Mouse (Mus musculus) heart, embryonic 12.5 days (tissue): Measurements from ENCODE around the gene Pik3c2b. TPM values are rescaled to one million over a fixed set of nuclear protein-coding genes. Genes with fewer than 3 reads are reported as not detected.

Experiments used
- ATAC-seq: fragments of 200-750 bp; cut with Nextera tagmentation; 2 replicates; pipeline ENCODE4 v1.8.0; 2017; ENCODE audit warnings: moderate TSS enrichment, moderate library complexity; ENCODE audit not compliant: insufficient number of reproducible peaks, low FRiP score
- H3K27ac ChIP-seq: fragments of 300-500 bp; sonication (generic); 2 replicates; pipeline ENCODE4 v1.5.1; 2016; ENCODE audit warnings: mild to moderate bottlenecking, moderate library complexity; ENCODE audit not compliant: poor library complexity, severe bottlenecking
- H3K27me3 ChIP-seq: fragments of 300-500 bp; sonication (generic); replicated peaks from 2 replicates; pipeline ENCODE4 v1.6.1; 2016; ENCODE audit warnings: mild to moderate bottlenecking, moderate library complexity
- H3K36me3 ChIP-seq: fragments of 300-500 bp; sonication (generic); 2 replicates; pipeline ENCODE4 v1.6.1; 2016; ENCODE audit warnings: mild to moderate bottlenecking, moderate library complexity
- H3K4me1 ChIP-seq: fragments of 300-500 bp; sonication (generic); replicated peaks from 2 replicates; pipeline ENCODE4 v1.6.1; 2016; ENCODE audit warnings: mild to moderate bottlenecking
- H3K4me2 ChIP-seq: fragments of 300-500 bp; sonication (generic); 2 replicates; pipeline ENCODE4 v1.6.1; 2016; ENCODE audit warnings: mild to moderate bottlenecking, moderate library complexity
- H3K4me3 ChIP-seq: fragments of 300-500 bp; sonication (generic); 2 replicates; pipeline ENCODE4 v1.5.1; 2016; ENCODE audit warnings: mild to moderate bottlenecking
- H3K9ac ChIP-seq: fragments of 300-500 bp; sonication (generic); 2 replicates; pipeline ENCODE4 v1.6.1; 2016; ENCODE audit warnings: mild to moderate bottlenecking, moderate library complexity
- H3K9me3 ChIP-seq: fragments of 300-500 bp; sonication (generic); replicated peaks from 2 replicates; pipeline ENCODE4 v1.6.1; 2016; ENCODE audit warnings: mild to moderate bottlenecking, moderate library complexity
- WGBS: fragments of 180-500 bp; shearing (Covaris S2); methylation state at CpG from one replicate; pipeline ENCODE4 v1.1.7; 2016; 5-methylcytosine and 5-hydroxymethylcytosine counted together
- polyA plus RNA-seq: library from polyadenylated mRNA; unstranded; fragments of >200 nt; fragmentation: Nextera tagmentation; extraction: Ambion mirVana; gene quantifications from 2 replicates; pipeline ENCODE4 v1.2.1, GENCODE M21; 2016

Gene Pik3c2b
- polyA plus RNA-seq, 1 experiment from 2014 or later, result 11.5 TPM

DNA sequence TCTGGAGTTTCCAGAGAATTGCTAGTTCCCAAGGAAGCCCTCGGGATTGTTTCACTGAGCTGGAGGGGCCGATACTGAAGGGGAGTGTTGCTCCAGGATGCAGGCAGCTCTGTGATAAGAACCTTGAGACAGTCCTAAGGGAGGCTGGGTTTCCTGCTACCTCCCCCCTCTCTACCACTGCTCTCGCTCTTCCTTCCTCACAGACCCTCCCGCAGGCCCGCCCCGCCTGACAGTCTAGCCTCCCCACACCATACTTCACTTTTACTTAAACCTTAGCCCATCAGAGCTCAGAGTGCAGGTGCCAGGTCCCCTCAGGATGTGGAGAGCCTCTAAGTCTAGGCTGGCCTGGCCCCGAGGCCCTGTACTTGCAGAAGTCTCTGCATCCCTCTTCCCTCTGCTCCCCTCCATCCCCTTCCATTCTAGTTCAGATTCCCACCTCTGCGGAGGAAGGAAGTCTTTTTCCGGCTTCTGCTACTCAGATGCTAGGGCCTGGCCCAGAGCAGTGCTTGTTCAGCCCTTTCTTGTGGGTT, 27.9 kb downstream of the Pik3c2b start:
- Histone ChIP-seq H3K27ac (peak overlapping the region; percentile 89), H3K4me1 (peaks cover 82% of the 10 kb centered on the region), H3K4me3 (no peak overlapping the region), H3K9me3 (no peaks in the 10 kb centered on the region), H3K4me2 (no peak overlapping the region), H3K9ac (0 out of 2 replicates have a peak overlapping the region, but pooled peaks have one; percentile 5), H3K36me3 (peaks cover 32% of the 10 kb centered on the region), H3K27me3 (no peaks in the 10 kb centered on the region)
- ATAC-seq, result peak; percentile 79
- 19% methylated on average over 9 of the region's 9 CpGs for WGBS

DNA sequence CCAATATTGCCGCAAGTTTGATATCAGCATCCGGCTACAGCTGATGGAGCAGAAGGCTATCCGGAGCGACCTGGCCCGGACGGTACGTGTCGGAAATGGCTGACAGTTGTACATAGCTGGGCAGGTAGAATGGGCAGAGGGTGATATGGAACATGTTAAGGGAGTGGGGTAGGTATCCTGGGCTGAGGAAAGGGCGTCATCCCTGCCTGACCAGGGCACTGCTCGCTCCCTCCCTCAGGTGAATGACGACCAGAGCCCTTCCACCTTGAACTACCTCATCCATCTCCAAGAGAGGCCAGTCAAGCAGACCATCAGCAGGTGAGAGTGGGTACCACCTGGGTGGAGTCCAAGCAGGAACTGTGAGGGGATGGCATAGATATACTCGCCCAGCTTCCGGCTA, 29.1 kb downstream of the Pik3c2b start:
- WGBS, result 86% methylated on average over 13 of the region's 13 CpGs
- ATAC-seq, result no peak
- Histone ChIP-seq H3K9me3 (no peaks in the 10 kb centered on the region), H3K27ac (peak overlapping the region; percentile 72; the same call in 1 of the 2 replicates), H3K36me3 (peaks cover 43% of the 10 kb centered on the region), H3K4me2 (no peak overlapping the region), H3K27me3 (no peaks in the 10 kb centered on the region), H3K4me3 (no peak overlapping the region), H3K4me1 (peaks cover 70% of the 10 kb centered on the region), H3K9ac (no peak overlapping the region)

DNA sequence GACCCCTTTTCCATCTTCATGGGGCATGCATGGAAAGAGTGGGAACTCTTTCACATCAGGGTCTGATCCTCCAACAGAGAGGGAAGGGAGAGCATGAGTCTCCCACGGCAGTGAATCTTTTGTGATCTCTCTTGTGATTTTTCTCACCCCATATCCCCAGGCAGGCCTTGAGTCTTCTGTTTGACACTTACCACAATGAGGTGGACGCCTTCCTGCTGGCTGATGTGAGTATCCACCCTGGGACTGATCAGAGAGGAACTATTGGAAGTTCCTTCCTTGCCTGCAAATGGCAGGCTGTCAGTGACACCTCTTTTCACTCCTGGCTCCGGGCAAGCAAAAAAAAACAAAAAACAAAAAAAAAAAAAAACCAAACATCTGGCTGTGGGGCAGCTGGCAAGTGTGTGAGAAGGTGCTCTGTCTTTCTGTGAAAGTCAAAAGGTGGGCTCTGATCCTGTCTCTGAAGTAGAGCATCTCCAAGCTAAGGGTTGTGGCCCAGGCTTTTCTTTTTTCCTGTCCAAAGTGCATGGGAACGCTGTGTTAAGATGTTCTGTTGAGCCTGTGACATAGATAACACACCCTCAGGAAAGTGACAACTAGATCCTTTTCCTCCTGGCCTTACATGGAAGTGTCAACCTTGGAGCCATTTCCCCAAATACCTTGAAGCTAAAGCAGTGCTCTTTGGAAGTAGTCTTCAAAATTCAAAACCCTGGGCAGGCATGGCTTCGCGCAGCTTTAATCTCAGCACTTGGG, 30.4 kb downstream of the Pik3c2b start:
- Histone ChIP-seq H3K9me3 (no peaks in the 10 kb centered on the region), H3K27me3 (no peaks in the 10 kb centered on the region), H3K36me3 (peaks cover 56% of the 10 kb centered on the region), H3K4me3 (no peak overlapping the region), H3K4me2 (no peak overlapping the region), H3K27ac (peak overlapping the region; percentile 71), H3K9ac (no peak overlapping the region), H3K4me1 (peaks cover 57% of the 10 kb centered on the region)
- ATAC-seq, result no peak
- 58% methylated on average over 6 of the region's 6 CpGs for WGBS

DNA sequence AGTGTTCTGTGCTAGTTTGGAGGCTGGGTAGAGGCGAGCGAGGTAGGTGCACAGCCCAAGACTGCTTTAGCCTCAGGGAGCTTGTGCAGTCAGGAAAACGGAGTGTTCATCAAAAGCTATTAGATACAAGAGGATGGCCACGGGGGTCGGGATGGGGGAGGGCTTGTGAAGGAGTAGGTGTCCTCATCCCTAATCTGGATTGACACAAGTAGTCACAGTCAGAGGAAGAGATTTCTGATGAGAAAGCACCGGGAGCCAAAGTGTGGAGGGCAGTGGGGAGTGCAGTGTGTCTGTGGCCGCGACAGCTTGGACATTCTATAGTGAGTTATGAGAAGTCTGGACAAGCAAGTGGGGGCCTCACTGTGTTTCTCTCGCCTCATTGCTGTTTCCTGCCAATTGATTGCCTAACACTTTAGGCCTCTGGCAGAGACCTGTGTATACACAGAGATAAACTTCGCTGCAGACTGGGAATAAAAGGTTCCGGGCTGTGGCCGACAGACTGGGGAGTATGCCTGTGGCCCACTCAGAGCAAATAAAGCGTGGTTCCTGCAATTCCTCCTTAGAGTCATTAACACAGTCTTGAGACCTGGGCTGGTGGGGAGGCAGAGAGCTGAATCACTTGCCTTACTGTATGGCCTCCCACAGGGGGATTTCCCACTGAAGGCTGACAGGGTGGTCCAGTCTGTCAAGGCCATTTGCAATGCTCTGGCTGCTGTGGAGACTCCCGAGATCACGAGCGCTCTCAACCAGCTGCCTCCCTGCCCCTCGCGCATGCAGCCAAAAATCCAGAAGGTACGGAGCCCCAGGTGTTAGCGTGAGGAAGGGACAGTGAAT, 31.4 kb downstream of the Pik3c2b start:
- ATAC-seq, result peak; percentile 46; the same call in 1 of the 2 replicates
- Histone ChIP-seq H3K9me3 (no peaks in the 10 kb centered on the region), H3K27me3 (no peaks in the 10 kb centered on the region), H3K9ac (no peak overlapping the region), H3K4me1 (peaks cover 47% of the 10 kb centered on the region), H3K36me3 (peaks cover 64% of the 10 kb centered on the region), H3K27ac (peak overlapping the region; percentile 71), H3K4me3 (no peak overlapping the region), H3K4me2 (no peak overlapping the region)
- WGBS, result 43% methylated on average over 20 of the region's 20 CpGs

DNA sequence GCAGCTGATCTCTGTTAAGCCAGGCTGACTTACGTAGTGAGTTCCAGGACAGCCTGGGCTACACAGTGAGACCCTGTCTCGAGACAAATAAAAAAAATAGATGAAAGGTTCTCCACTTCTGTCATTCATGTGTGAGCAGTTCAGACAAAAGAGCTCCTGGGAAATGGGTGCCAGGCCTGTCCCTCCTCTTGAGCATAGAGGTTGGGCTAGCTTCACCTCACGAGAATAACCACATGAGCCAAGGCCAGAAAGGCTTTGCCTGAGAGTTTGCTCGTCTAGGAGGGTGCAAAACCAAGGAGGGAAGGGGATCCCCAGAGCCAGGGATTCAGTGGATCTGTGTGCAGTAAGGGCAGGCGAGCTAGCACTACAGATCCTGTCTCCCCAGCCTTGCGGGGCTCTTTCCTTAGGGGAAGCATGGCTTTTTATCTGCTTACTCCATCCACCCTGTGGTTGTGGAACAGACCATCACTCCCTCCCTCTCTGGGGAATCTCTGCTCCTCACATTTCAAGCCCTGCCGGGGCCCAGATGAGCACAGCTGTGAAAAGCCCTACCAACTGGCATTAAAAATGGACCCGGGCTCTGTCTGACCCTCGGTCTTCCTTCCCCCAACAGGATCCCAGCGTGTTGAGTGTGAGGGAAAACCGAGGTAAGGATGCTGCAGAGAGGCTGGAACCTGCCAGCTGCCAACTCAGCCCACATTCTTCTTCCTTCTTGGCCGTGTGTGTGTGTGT, 32.3 kb downstream of the Pik3c2b start:
- Histone ChIP-seq H3K4me2 (no peak overlapping the region), H3K27ac (peak overlapping the region; percentile 71), H3K4me3 (no peak overlapping the region), H3K9me3 (no peaks in the 10 kb centered on the region), H3K27me3 (no peaks in the 10 kb centered on the region), H3K9ac (no peak overlapping the region), H3K4me1 (peaks cover 41% of the 10 kb centered on the region), H3K36me3 (peaks cover 69% of the 10 kb centered on the region)
- no peak for ATAC-seq
- 54% methylated on average over 11 of the region's 12 CpGs for WGBS

DNA sequence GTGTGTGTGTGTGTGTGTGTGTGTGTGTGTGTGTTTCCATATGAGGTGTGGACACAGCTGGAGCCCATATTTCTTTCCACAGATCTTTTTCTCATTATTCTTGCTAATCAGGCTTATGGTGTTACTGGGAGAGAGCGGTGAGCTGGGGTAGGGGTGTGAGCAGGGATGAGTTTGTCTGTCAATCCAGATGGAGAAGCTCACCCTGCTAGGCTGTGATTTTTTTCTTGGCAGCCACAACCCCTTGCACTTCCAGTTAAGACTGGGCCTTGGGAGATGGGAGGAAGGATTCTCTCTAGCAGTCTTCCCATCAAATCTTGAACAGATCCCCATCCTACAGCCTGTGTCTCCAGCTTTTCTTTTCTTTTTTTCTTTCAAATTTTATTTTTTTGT, 32.9 kb downstream of the Pik3c2b start:
- peak overlapping the region; percentile 20; the same call in 1 of the 2 replicates for H3K27ac ChIP-seq
- no peak overlapping the region for H3K4me2 ChIP-seq
- no peaks in the 10 kb centered on the region for H3K27me3 ChIP-seq
- ATAC-seq, result no peak
- H3K9ac ChIP-seq, result no peak overlapping the region
- H3K4me1 ChIP-seq, result peaks cover 40% of the 10 kb centered on the region
- peaks cover 75% of the 10 kb centered on the region for H3K36me3 ChIP-seq
- WGBS, result 71% methylated on average over 1 of the region's 1 CpGs
- H3K9me3 ChIP-seq, result no peaks in the 10 kb centered on the region
- no peak overlapping the region for H3K4me3 ChIP-seq

DNA sequence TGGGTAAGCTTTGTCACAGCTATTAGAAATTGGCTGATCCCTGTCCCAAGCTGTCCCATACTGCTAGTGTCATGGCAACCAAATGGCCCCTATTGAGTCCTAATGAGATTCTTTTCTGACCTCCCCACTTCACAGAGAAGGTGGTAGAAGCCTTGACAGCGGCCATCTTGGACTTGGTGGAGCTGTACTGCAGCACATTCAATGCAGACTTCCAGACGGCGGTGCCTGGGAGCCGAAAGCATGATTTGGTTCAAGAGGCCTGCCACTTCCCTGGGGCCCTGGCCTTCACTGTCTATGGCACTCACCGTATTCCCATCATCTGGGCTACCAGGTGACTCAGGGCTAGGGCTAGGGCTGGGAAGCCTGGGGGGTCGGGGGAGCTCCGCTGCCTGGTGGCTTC, 34.0 kb downstream of the Pik3c2b start:
- peaks cover 71% of the 10 kb centered on the region for H3K36me3 ChIP-seq
- WGBS, result 80% methylated on average over 7 of the region's 7 CpGs
- ATAC-seq, result no peak

DNA sequence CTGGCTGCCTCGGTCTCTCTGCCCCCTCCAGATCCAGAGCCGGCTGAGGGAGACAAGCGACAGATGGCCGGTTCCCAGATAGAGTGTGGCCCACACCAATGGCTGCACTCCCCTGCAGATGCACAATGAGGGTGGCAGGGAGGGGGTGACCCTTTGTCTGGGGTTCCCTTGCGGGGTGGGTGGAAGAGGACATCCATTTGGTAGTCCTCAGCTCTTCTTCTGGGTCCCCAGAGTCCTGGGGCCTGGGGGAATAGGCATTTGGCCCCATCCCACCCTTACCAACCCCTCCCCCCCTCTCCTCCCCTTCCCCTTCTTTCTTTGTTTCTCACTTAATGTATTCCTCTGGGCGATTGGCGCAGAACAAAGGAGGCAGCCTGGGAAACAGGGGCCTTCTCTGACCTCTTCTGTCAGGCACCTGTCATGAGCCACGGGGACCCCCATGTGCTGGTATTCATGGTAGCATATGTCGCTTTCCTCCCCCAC, 34.7 kb downstream of the Pik3c2b start:
- Histone ChIP-seq H3K4me1 (peaks cover 46% of the 10 kb centered on the region), H3K4me3 (no peak overlapping the region), H3K4me2 (no peak overlapping the region), H3K9me3 (no peaks in the 10 kb centered on the region), H3K9ac (no peak overlapping the region), H3K27me3 (no peaks in the 10 kb centered on the region), H3K36me3 (peaks cover 72% of the 10 kb centered on the region), H3K27ac (no peak overlapping the region)
- no peak for ATAC-seq
- 51% methylated on average over 9 of the region's 9 CpGs for WGBS

More for the DNA sequence above, 34.0 kb downstream of the Pik3c2b start:
- Histone ChIP-seq H3K9me3 (no peaks in the 10 kb centered on the region), H3K27ac (no peak overlapping the region), H3K4me2 (no peak overlapping the region), H3K27me3 (no peaks in the 10 kb centered on the region), H3K9ac (no peak overlapping the region), H3K4me3 (no peak overlapping the region), H3K4me1 (peaks cover 41% of the 10 kb centered on the region)

DNA sequence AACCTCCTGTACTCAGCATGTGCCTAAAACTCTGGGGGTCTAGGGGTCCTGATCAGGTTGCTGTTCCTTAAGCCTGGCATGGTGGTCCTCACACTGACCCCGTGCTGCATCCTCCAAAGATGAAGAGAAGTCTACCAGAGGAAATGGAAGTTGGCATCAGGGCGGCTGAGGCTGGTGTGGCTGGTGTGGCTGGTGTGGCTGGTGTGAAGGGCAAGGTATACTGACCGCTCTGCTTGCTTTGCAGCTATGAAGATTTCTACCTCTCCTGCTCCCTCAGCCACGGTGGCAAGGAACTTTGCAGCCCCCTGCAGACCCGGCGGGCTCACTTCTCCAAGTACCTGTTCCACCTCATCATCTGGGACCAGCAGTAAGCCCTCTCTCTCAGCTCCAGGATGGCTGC, 35.2 kb downstream of the Pik3c2b start:
- H3K9ac ChIP-seq, result no peak overlapping the region
- WGBS, result 74% methylated on average over 6 of the region's 6 CpGs
- no peak overlapping the region for H3K4me3 ChIP-seq
- H3K4me1 ChIP-seq, result peaks cover 46% of the 10 kb centered on the region
- peaks cover 76% of the 10 kb centered on the region for H3K36me3 ChIP-seq
- H3K9me3 ChIP-seq, result no peaks in the 10 kb centered on the region
- H3K27me3 ChIP-seq, result no peaks in the 10 kb centered on the region
- no peak overlapping the region for H3K4me2 ChIP-seq
- H3K27ac ChIP-seq, result no peak overlapping the region
- ATAC-seq, result no peak

DNA sequence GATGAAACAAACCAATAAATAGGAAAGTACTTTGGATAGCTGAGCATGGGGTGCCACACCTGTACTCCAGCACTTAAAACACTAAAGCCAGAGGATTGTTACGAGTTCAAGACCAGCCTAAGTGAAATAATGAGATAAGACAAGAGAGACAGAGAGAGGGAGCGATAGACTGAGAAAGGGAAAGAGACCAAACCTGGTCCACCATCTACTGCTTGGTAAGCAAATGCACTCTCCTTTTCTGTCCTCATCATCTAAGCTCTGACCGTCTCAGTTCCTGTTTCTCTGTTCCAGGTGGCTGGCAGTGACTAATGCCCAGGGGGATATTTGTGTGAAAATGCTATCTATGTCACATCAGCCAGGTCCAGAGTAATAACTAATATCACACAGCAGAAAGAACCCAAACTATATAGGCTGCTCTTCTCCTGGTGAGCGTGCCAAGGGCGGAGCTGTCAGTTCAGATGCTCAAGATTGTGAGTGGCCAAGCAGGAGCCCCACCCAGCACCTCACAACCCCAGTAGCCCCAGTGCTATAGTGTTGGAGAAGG, 37.6 kb downstream of the Pik3c2b start:
- ATAC-seq, result no peak
- Histone ChIP-seq H3K9ac (no peak overlapping the region), H3K9me3 (no peaks in the 10 kb centered on the region), H3K4me2 (no peak overlapping the region), H3K4me1 (peaks cover 36% of the 10 kb centered on the region), H3K27me3 (no peaks in the 10 kb centered on the region), H3K4me3 (no peak overlapping the region), H3K36me3 (peaks cover 65% of the 10 kb centered on the region), H3K27ac (peak overlapping the region; percentile 80)
- 93% methylated on average over 5 of the region's 5 CpGs for WGBS
